Mouse (Mus musculus): ENCODE measurements around the gene Krtap9-1. TPM values are rescaled to one million over a fixed set of nuclear protein-coding genes. Genes with fewer than 3 reads are reported as not detected.
"Not testable (repeated sequence)": the region's sequence is repeated elsewhere in the genome, so short reads cannot be mapped to it uniquely, and the experiment has no call there.

The Krtap9-1 gene
- not detected in 2 replicates for polyA plus RNA-seq (2014; fragmentation: Nextera tagmentation; extraction: Ambion mirVana)

GRCm38 (mm10) chr11:99873089-99873488 lies at the start of gene Krtap9-1:
Gene Krtap9-1 (plus strand): TSS chr11:99873389.
- H3K9me3 ChIP-seq (ENCODE audit: control insufficient read depth, low read length); H3K27ac ChIP-seq (ENCODE audit: low read depth, low read length); H3K4me3 ChIP-seq (ENCODE audit: low read depth, low read length); H3K9ac ChIP-seq (ENCODE audit: low read length); H3K4me2 ChIP-seq (ENCODE audit: low read depth, low read length, severe bottlenecking); ATAC-seq (replicated peaks; ENCODE audit: low FRiP score); H3K27me3 ChIP-seq (ENCODE audit: control insufficient read depth, insufficient read depth, low read length); H3K4me1 ChIP-seq (replicated peaks; ENCODE audit: control insufficient read depth, insufficient read depth, low read length); DNase-seq (ENCODE audit: low spot score); H3K36me3 ChIP-seq (ENCODE audit: control insufficient read depth, insufficient read depth, low read length): not testable (repeated sequence)
- WGBS, result 74% methylated on average over 1 of the region's 1 CpGs

- WGBS, result 92% methylated on average over 1 of the region's 1 CpGs
- Histone ChIP-seq H3K4me2 (ENCODE audit: low read depth, low read length, severe bottlenecking) (no peak within 1 kb of the TSS), H3K36me3 (ENCODE audit: control insufficient read depth, insufficient read depth, low read length) (no peaks in the 10 kb centered on the region), H3K27me3 (ENCODE audit: control insufficient read depth, insufficient read depth, low read length) (no peaks in the 10 kb centered on the region), H3K9ac (ENCODE audit: low read length) (no peak within 1 kb of the TSS), H3K4me1 (replicated peaks; ENCODE audit: control insufficient read depth, insufficient read depth, low read length) (peaks cover 2% of the 10 kb centered on the region; the same call in 1 of the 2 replicates), H3K9me3 (ENCODE audit: control insufficient read depth, low read length) (no peaks in the 10 kb centered on the region), H3K27ac (ENCODE audit: low read depth, low read length) (no peak within 1 kb of the TSS), H3K4me3 (ENCODE audit: low read depth, low read length) (no peak within 1 kb of the TSS)
- DNase-seq (ENCODE audit: low spot score) (no peak), ATAC-seq (replicated peaks; ENCODE audit: low FRiP score) (no peak)
These were observed 35.2 kb upstream of the Krtap9-1 start, which contains the start of gene 2300003K06Rik for GRCm38 (mm10) chr11:99837966-99838365. Gene 2300003K06Rik (minus strand): TSS chr11:99838066.

- H3K4me2 ChIP-seq (ENCODE audit: low read depth, low read length, severe bottlenecking), result no peak overlapping the region
- H3K27me3 ChIP-seq (ENCODE audit: control insufficient read depth, insufficient read depth, low read length), result no peaks in the 10 kb centered on the region
- no peaks in the 10 kb centered on the region for H3K9me3 ChIP-seq (ENCODE audit: control insufficient read depth, low read length)
- H3K36me3 ChIP-seq (ENCODE audit: control insufficient read depth, insufficient read depth, low read length), result no peaks in the 10 kb centered on the region
- H3K27ac ChIP-seq (ENCODE audit: low read depth, low read length), result no peak overlapping the region
- peaks cover 2% of the 10 kb centered on the region; the same call in 1 of the 2 replicates for H3K4me1 ChIP-seq (replicated peaks; ENCODE audit: control insufficient read depth, insufficient read depth, low read length)
- DNase-seq (ENCODE audit: low spot score), result peak; percentile 54
- WGBS, result 43% methylated on average over 1 of the region's 1 CpGs
- H3K4me3 ChIP-seq (ENCODE audit: low read depth, low read length), result no peak overlapping the region
- no peak overlapping the region for H3K9ac ChIP-seq (ENCODE audit: low read length)
- no peak for ATAC-seq (replicated peaks; ENCODE audit: low FRiP score)
These were observed 31.0 kb upstream of the Krtap9-1 start for GRCm38 (mm10) chr11:99842185-99842584.

GRCm38 (mm10) chr11:99846746-99847145 lies 26.4 kb upstream of the Krtap9-1 start:
- H3K9ac ChIP-seq (ENCODE audit: low read length), result no peak overlapping the region
- DNase-seq (ENCODE audit: low spot score), result no peak
- no peaks in the 10 kb centered on the region for H3K9me3 ChIP-seq (ENCODE audit: control insufficient read depth, low read length)
- no peaks in the 10 kb centered on the region for H3K27me3 ChIP-seq (ENCODE audit: control insufficient read depth, insufficient read depth, low read length)
- no peak overlapping the region for H3K4me2 ChIP-seq (ENCODE audit: low read depth, low read length, severe bottlenecking)
- no peak overlapping the region for H3K4me3 ChIP-seq (ENCODE audit: low read depth, low read length)
- H3K36me3 ChIP-seq (ENCODE audit: control insufficient read depth, insufficient read depth, low read length), result no peaks in the 10 kb centered on the region
- peaks cover 2% of the 10 kb centered on the region; the same call in 1 of the 2 replicates for H3K4me1 ChIP-seq (replicated peaks; ENCODE audit: control insufficient read depth, insufficient read depth, low read length)
- ATAC-seq (replicated peaks; ENCODE audit: low FRiP score), result no peak
- 90% methylated on average over 2 of the region's 2 CpGs for WGBS
- no peak overlapping the region for H3K27ac ChIP-seq (ENCODE audit: low read depth, low read length)

- Histone ChIP-seq H3K4me3 (ENCODE audit: low read depth, low read length) (no peak within 1 kb of the TSS), H3K36me3 (ENCODE audit: control insufficient read depth, insufficient read depth, low read length) (no peaks in the 10 kb centered on the region), H3K4me2 (ENCODE audit: low read depth, low read length, severe bottlenecking) (no peak within 1 kb of the TSS), H3K27ac (ENCODE audit: low read depth, low read length) (no peak within 1 kb of the TSS), H3K4me1 (replicated peaks; ENCODE audit: control insufficient read depth, insufficient read depth, low read length) (no peaks in the 10 kb centered on the region), H3K27me3 (ENCODE audit: control insufficient read depth, insufficient read depth, low read length) (no peaks in the 10 kb centered on the region), H3K9ac (ENCODE audit: low read length) (no peak within 1 kb of the TSS), H3K9me3 (ENCODE audit: control insufficient read depth, low read length) (no peaks in the 10 kb centered on the region)
- DNase-seq (ENCODE audit: low spot score) (no peak), ATAC-seq (replicated peaks; ENCODE audit: low FRiP score) (no peak)
These were observed 21.7 kb upstream of the Krtap9-1 start, which contains the start of gene Krtap4-16 for GRCm38 (mm10) chr11:99851508-99851907. Gene Krtap4-16 (minus strand): TSS chr11:99851608.

GRCm38 (mm10) chr11:99854121-99854520 lies 19.1 kb upstream of the Krtap9-1 start:
- Histone ChIP-seq H3K36me3 (ENCODE audit: control insufficient read depth, insufficient read depth, low read length) (no peaks in the 10 kb centered on the region), H3K4me3 (ENCODE audit: low read depth, low read length) (no peak overlapping the region), H3K4me1 (replicated peaks; ENCODE audit: control insufficient read depth, insufficient read depth, low read length) (no peaks in the 10 kb centered on the region), H3K9me3 (ENCODE audit: control insufficient read depth, low read length) (no peaks in the 10 kb centered on the region), H3K4me2 (ENCODE audit: low read depth, low read length, severe bottlenecking) (no peak overlapping the region), H3K27me3 (ENCODE audit: control insufficient read depth, insufficient read depth, low read length) (no peaks in the 10 kb centered on the region), H3K9ac (ENCODE audit: low read length) (no peak overlapping the region), H3K27ac (ENCODE audit: low read depth, low read length) (no peak overlapping the region)
- no peak for ATAC-seq (replicated peaks; ENCODE audit: low FRiP score)
- 60% methylated on average over 3 of the region's 3 CpGs for WGBS
- DNase-seq (ENCODE audit: low spot score), result no peak

GRCm38 (mm10) chr11:99857617-99858016 lies 15.6 kb upstream of the Krtap9-1 start, which contains the start of gene Gm11568:
Gene Gm11568 (plus strand): TSS chr11:99857917.
- WGBS, result 93% methylated on average over 2 of the region's 2 CpGs
- ATAC-seq (replicated peaks; ENCODE audit: low FRiP score), result no peak

GRCm38 (mm10) chr11:99858761-99859160 lies 14.4 kb upstream of the Krtap9-1 start:
- whole genome bisulfite sequencing, result 83% methylated on average over 2 of the region's 2 CpGs

More at GRCm38 (mm10) chr11:99857617-99858016, 15.6 kb upstream of the Krtap9-1 start, which contains the start of gene Gm11568:
- Histone ChIP-seq H3K4me3 (ENCODE audit: low read depth, low read length) (no peak within 1 kb of the TSS), H3K9ac (ENCODE audit: low read length) (no peak within 1 kb of the TSS), H3K27me3 (ENCODE audit: control insufficient read depth, insufficient read depth, low read length) (no peaks in the 10 kb centered on the region), H3K9me3 (ENCODE audit: control insufficient read depth, low read length) (no peaks in the 10 kb centered on the region), H3K36me3 (ENCODE audit: control insufficient read depth, insufficient read depth, low read length) (no peaks in the 10 kb centered on the region), H3K4me1 (replicated peaks; ENCODE audit: control insufficient read depth, insufficient read depth, low read length) (no peaks in the 10 kb centered on the region), H3K4me2 (ENCODE audit: low read depth, low read length, severe bottlenecking) (no peak within 1 kb of the TSS), H3K27ac (ENCODE audit: low read depth, low read length) (no peak within 1 kb of the TSS)
- no peak for DNase-seq (ENCODE audit: low spot score)

GRCm38 (mm10) chr11:99864176-99864575 lies 9.0 kb upstream of the Krtap9-1 start, which contains the start of gene Gm11559:
Gene Gm11559 (plus strand): TSS chr11:99864476.
- H3K36me3 ChIP-seq (ENCODE audit: control insufficient read depth, insufficient read depth, low read length); H3K9ac ChIP-seq (ENCODE audit: low read length); H3K9me3 ChIP-seq (ENCODE audit: control insufficient read depth, low read length); DNase-seq (ENCODE audit: low spot score); H3K27ac ChIP-seq (ENCODE audit: low read depth, low read length); H3K4me2 ChIP-seq (ENCODE audit: low read depth, low read length, severe bottlenecking); H3K27me3 ChIP-seq (ENCODE audit: control insufficient read depth, insufficient read depth, low read length); H3K4me3 ChIP-seq (ENCODE audit: low read depth, low read length); H3K4me1 ChIP-seq (replicated peaks; ENCODE audit: control insufficient read depth, insufficient read depth, low read length); ATAC-seq (replicated peaks; ENCODE audit: low FRiP score): not testable (repeated sequence)
- WGBS, result 73% methylated on average over 1 of the region's 1 CpGs

More at GRCm38 (mm10) chr11:99858761-99859160, 14.4 kb upstream of the Krtap9-1 start:
- Histone ChIP-seq H3K4me3 (ENCODE audit: low read depth, low read length) (no peak overlapping the region), H3K9me3 (ENCODE audit: control insufficient read depth, low read length) (no peaks in the 10 kb centered on the region), H3K36me3 (ENCODE audit: control insufficient read depth, insufficient read depth, low read length) (no peaks in the 10 kb centered on the region), H3K27me3 (ENCODE audit: control insufficient read depth, insufficient read depth, low read length) (no peaks in the 10 kb centered on the region), H3K27ac (ENCODE audit: low read depth, low read length) (no peak overlapping the region), H3K4me2 (ENCODE audit: low read depth, low read length, severe bottlenecking) (no peak overlapping the region), H3K9ac (ENCODE audit: low read length) (no peak overlapping the region), H3K4me1 (replicated peaks; ENCODE audit: control insufficient read depth, insufficient read depth, low read length) (no peaks in the 10 kb centered on the region)
- DNase-seq (ENCODE audit: low spot score) (no peak), ATAC-seq (replicated peaks; ENCODE audit: low FRiP score) (no peak)
